Mouse (Mus musculus) naive thymus-derived CD4-positive, alpha-beta T cell, adult 5 months (primary cell): ENCODE measurements around the gene Gm21440. TPM values are rescaled to one million over a fixed set of nuclear protein-coding genes. Genes with fewer than 3 reads are reported as not detected.

Experiments used
- polyA plus RNA-seq: library from polyadenylated mRNA; unstranded; fragments of 100-300 nt; shearing (Covaris generic); gene quantifications from one replicate; pipeline ENCODE4 v1.2.1, GENCODE M21; 2017

Gene Gm21440
- polyA plus RNA-seq = not detected

DNA sequence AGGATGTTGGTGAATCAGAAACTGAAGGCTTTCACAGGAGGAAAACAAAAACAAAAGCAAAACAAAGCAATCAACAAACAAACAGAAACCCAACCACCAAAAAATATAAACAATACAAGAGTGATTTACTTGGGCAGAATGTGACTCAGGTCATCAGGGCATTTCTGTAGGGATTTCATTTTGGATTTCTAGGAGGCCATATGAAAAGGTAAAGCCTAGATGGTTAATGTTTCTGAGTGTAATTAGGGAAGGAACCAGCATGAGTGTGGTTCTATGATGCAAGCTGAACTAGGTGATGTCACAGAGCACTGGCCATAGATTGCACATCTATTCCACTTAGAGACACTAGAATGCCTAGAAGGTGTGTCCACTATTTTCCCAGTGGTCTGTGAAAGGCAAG, at the start of gene Gm21440, which contains the start of gene Gm21454:
Gene Gm21440 (plus strand): TSS at position 301 of the 400 bp plus-strand sequence.
Gene Gm21454 (plus strand): TSS at position 352 of the 400 bp plus-strand sequence.

DNA sequence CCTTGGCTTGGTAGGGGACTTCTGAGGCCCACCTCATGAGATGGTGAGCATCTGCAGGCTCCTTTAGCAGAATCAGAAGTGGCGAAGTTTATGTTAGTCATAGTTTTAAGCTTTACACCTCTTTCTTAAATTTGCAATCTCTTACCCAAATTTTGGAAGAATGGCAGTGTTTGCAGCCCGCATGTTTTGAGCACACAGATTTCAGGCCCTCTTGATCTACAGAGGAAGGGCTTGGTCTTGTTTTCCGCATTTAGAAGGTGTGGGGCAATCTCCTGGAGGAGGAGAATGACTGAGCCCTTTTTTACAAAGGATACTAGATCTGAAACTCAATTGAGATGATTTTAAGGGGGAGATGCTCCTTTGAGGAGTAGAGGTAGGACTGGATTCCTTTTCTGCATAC, 28.4 kb upstream of the Gm21440 start, which contains the start of gene Gm21828:
Gene Gm21828 (minus strand): TSS at position 101 of the 400 bp plus-strand sequence.

Other genes starting within 250 kb of the Gm21440 start
- not detected for gene Gm20807, start 209.5 kb upstream of the Gm21440 start, polyA plus RNA-seq
- gene Gm21891, start 118.9 kb upstream of the Gm21440 start, polyA plus RNA-seq = not detected
- not detected for gene Gm21425, start 90.4 kb upstream of the Gm21440 start, polyA plus RNA-seq
- gene Gm21828, start 28.5 kb upstream of the Gm21440 start, polyA plus RNA-seq = not detected
- gene Gm21454, start 51 bp downstream of the Gm21440 start, polyA plus RNA-seq = not detected
- not detected for gene Gm21725, start 96.7 kb downstream of the Gm21440 start, polyA plus RNA-seq
- gene Gm21866, start 213.2 kb downstream of the Gm21440 start, polyA plus RNA-seq = not detected
- not detected for gene Gm20773, start 241.6 kb downstream of the Gm21440 start, polyA plus RNA-seq